Mouse (Mus musculus) left cerebral cortex, postnatal 25 days (tissue): ENCODE measurements around the gene Elavl1. TPM values are rescaled to one million over a fixed set of nuclear protein-coding genes. Genes with fewer than 3 reads are reported as not detected.
"Not testable (repeated sequence)": the region's sequence is repeated elsewhere in the genome, so short reads cannot be mapped to it uniquely, and the experiment has no call there.

Source experiments
- DNase-seq, 2 experiments: peaks; one replicate each; pipeline ENCODE4 v3.0.0; 2022; ENCODE audit warnings: low spot score in 2 of 2, mixed read lengths in 1 of 2
- intact Hi-C: fragments of 180-260 bp; cut with DNase I; formaldehyde crosslinking; loops from one replicate; pipeline ENCODE4 v1.15.1; 2025
- total RNA-seq, 2 experiments: library from RNA; stranded (reverse); gene quantifications; 2 replicates each; pipeline ENCODE4 v1.2.3; 2021

Elavl1 gene
- total RNA-seq, 2 experiments from 2014 or later, result 72.2 to 76.6 TPM

DNA sequence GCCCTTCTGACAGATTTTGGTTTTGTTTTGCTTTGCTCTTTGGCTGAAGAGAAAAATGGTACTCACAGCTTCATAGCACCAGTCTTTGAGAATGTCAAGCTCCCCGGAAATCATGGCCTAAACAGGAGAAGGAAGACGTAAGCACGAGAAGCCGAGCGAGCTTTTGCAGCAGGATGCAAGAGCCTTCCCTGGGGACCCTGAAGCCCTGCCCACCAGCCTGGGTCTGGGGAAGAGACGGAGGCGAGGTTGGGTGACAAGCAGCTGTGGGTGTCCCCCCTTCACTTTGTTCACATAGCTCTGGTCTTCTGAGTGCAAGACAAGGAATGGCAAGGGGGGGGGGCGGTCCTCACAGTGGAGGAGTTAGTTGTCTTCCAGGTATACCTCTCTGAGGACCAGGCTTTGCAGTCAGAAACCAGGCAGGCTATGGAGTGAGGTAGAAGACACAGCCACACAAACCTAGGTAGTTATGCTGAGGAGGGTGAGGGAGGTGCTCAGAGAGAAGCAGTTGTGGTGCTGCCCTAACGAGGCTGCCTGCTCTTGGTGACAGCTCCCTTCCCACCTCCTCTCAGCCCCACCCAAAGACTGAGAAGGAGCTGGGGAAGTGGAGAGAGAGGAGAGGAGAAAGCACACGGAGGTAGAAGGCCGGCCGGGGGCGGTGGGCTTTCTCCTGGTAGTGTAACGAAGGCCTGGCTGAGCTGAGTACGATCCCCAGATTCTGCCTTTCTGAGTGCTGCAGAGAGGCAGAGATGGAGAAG, 59.9 kb downstream of the Elavl1 start:
- intact Hi-C loops, result loop anchor here (10.0 kb wide), 1 partner anchor 139 kb away; no protein-coding TSS in a partner anchor
- peak in 1 of 2 experiments; percentile 53 for DNase-seq

DNA sequence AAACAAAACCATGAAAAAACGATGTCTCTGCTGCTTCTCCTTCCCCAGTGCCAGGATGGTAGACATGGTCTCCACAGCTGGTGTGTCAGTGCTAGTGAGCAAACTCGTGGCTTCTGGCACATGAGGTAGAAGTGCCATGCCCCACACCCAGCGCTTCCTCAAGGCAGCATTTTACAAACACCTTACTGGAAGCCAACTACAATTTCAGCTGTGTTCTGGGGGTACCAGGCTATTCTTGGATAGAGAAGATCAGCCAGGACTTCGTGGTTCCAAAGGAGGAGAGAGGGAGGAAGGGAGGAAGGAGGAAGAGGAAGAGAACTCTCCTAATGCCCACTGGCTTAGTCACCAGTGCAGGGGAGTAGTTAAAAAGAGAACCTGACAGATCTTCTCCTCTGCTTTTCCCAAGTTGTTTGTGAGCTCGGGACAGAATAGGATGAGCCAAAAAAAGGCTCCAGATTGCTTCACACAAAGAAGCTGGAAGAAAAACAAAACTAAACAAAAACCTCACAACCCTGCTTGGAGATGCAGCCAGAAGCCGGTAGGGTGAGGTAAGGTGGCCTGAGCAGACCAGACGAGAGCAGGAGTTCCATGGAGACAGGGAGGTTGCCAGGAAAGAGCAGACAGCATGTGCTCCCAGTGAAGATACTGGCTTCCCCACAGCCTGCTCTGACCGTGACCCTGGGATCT, 62.0 kb downstream of the Elavl1 start:
- intact Hi-C loops, result loop anchor here (10.0 kb wide), 1 partner anchor 142 kb away; no protein-coding TSS in a partner anchor
- peak in 1 of 2 experiments; percentile 88 for DNase-seq

DNA sequence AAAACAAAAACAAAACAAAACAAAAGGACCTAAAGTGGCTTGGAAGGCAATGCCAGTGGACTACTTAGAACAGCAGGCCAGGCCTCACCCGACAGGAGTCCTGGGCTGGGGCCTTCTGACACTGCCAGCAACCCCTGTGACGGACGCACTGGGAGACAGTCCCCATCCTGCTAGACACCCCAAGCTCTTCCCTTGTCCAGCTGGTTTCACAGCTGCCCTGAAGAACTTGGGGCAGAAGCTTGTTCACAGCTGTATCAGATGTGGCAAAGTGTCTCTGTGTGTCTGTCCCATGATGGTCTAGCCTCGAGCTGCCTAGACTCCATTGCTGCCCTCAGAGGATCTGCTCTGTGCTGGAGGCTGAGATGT, 65.4 kb downstream of the Elavl1 start:
- intact Hi-C loops, result loop anchor here (5.0 to 10.0 kb wide), 3 partner anchors 42 to 418 kb away; partner anchors contain the start of gene Prr36
- DNase-seq, result no peak

DNA sequence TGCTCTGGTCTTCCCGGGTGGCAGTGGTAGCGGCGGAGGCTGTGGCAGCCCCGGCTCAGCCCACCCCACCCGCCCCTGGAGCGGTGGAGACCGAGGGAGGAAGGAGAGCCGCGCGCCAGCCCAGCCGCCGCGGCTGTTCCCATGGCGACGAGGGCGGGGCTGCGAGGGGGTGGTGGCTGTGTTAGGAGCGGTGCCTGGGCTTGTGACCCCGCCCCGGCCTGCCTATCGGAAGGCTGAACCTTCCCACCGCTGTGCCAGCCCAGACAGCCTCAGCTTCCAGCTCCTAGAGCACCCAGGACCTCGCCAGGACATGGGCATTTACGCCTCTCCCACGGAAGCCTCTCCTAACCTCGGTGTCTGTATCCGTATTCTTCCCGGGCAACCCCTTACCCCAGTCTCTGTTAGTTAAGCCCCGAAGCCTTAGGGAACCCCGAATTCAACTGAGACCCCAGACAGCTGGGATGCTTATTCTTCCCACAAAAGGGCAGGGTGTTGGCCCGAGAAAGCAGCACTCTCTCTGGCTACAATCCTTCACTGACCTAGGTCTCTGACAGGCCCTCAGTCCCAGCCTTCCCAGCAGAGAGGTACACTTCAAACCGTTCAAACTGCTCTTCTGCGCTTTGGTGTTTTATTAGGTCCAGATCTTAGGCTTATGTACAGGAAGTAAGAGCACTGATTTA, 65.9 kb downstream of the Elavl1 start, which contains the start of gene Ctxn1:
Ctxn1 (minus strand) TSS at position 150 of the 680 bp plus-strand sequence.
- intact Hi-C loops, result loop anchor here (5.0 kb wide), 2 partner anchors 42 to 418 kb away; partner anchors contain the start of gene Prr36

DNA sequence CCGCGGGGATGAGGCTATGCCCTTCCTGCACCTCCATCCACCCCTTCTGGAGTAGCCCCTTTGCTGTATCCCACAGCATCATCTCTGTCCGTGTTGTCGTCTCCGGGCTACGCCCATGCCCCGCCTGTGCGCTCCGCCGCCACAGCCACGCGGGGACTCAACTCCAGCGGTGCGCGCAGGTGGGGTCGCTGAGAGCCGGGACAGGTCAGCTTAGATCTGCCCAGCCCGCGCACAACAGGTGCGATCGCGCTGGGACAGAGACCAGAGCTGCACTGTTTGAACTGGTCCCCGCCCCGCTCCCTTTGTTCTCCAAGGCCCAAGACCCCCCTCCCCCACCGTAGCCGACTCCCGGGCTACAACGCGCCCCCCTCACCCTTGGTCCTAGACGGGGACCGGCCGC, 66.5 kb downstream of the Elavl1 start:
- peak in 1 of 2 experiments; percentile 56 for DNase-seq
- intact Hi-C loops, result loop anchor here (5.0 kb wide), 2 partner anchors 41 to 419 kb away; partner anchors contain the start of gene Prr36

More for the DNA sequence above, 65.9 kb downstream of the Elavl1 start, which contains the start of gene Ctxn1:
- peak; percentile 91 to 94 for DNase-seq

DNA sequence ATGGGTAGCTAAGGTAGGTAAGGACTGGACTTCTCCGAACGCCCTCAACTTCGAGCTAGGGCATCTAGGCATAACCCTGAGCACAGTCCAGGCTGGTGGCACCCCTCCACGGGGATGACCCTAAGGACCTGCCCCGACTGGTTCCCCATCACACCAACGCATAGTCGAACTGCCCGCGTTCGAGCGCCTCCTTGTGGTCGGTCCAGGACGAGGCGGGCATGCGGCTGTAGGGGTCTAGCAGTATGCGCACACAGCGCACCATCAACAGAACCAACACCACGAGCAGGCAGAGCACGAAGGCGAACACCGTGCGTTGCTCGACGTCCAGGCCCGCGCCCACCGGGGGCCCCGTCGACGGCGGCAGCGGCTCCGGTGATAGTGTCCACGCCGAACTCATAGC, 67.0 kb downstream of the Elavl1 start:
- intact Hi-C loops, result loop anchor here (5.0 kb wide), 2 partner anchors 41 to 419 kb away; partner anchors contain the start of gene Prr36
- DNase-seq, result peak; percentile 77 to 86

DNA sequence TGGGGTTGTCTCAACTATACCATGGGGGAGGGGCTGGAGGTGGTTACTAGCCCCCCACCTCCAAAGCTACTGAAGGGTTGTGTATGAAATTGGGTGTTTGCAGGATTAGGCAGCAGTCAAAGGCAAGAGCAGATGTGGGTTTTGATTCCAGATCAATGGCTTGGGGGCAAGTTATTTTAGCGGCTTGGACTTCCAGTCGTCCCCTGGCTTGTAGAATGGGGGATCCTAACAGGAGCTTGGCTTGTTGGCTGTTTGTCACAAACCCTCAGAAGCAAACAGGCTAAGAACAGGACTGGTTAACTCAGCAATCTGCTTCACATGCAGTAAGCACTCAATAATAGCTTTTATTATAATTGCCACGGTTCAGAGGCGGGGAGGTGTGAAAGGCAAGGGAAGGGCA, 67.9 kb downstream of the Elavl1 start:
- intact Hi-C loops, result loop anchor here (5.0 kb wide), 2 partner anchors 40 to 420 kb away; partner anchors contain the start of gene Prr36
- no peak for DNase-seq

DNA sequence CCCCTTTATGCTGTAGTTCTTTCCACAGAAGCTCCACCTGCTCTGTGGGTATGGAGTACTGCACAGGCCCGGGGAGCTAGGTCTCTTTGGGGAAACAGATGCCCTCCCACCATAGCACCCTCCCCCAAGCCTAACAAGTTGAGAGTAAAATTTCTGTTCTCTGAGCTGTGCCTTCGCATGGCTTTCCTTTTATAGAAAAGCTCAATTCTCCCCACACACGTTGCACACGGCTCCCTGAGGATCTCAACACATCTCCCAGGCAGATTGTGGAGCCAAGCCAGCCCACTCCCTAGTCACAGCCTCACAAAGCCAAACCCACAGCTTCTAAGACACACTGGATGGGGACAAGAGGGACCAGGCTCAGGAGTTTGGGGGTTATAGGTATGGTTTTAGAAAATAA, 68.3 kb downstream of the Elavl1 start:
- DNase-seq, result peak; percentile 82 to 98
- intact Hi-C loops, result loop anchor here (5.0 kb wide), 2 partner anchors 40 to 420 kb away; partner anchors contain the start of gene Prr36

DNA sequence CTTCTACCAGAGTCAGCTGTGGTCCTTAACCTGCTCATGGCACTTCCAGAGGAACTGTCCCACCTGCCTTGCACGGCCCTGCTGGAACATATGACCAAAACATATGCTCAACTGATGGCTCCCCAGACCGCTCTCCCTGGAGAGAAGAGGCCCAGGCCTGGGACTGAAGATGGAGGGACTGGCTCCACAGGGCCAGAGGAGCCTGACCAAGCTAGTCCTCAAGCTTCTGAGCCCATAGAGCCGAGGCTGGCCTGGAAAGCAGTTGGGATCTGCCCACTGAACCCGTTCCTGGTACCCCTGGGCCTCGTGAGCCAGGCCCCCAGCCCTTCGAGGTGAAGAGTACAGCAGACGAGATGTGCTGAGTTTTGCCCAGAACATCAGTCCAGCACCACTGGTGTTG, 69.7 kb downstream of the Elavl1 start:
- DNase-seq, result not testable (repeated sequence)
- intact Hi-C loops, result loop anchor here (5.0 kb wide), 2 partner anchors 38 to 422 kb away; partner anchors contain the start of gene Prr36

DNA sequence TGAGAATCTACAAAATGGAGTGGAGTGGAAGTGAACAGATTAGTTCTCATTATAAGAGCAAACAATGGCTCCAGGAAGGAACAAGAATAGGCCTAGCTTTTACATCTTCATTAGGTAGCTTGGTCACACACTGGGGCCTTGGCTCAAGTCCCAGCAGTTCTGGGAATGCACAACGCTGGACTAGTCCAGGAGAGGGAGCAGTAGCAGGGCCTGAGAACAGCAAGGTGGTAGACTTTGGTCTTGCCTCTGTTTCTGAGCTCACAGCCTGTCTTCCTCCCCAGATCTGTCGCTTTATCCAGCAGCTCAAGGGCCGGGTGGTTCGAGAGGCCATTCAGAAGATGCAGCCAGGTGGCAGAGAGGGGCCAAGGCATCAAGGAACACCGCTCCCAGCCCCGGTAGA, 71.2 kb downstream of the Elavl1 start:
- intact Hi-C loops, result loop anchor here (5.0 kb wide), 1 partner anchor 118 kb away; no protein-coding TSS in a partner anchor
- peak in 1 of 2 experiments; percentile 79 for DNase-seq

DNA sequence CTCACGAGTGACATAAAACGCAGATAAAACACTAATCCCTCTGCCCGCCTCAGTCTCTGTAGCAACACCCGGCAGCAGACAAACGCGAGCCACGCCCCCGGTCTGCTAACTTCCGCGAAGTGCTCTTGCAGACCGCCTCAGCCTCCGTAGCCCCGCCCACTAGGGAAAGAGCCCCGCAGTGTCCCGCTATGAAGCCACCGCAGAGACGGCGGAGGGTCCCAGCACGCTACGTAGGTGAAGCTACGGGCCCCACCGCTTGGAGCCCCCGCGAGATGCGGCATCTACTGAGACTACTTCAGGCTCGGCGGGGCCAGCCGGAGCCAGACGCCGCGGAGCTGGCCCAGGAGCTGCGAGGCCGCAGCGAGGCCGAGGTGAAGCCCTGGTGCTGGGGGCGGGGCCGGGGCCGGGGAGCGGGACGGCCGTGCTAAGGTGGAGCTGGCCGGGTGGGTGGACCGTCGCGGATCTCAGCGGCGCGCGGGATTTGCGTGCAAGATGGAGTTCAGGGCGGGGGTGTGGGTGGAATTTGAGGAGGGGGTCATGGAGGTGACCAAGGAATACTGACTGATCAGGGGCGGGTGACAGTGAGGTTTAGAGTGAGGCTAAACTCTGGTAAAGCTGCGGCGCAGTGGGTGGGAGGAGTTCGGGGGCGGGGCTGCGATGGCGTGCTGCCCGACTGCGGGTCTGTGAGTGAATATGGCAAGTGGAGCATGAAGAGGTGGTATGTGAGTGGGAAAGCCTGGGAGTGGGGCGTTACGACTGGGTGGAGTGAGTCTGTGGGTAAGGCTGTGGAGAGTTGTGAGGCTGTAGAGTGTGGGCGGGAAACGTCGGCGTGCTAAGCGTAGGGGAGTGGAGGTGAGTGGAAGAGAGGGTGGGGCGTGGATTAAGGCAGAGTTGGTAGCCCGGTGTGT, 72.0 kb downstream of the Elavl1 start, which contains the start of gene Snapc2:
Snapc2 (plus strand) TSS at position 147 of the 908 bp plus-strand sequence.
- intact Hi-C loops, result loop anchor here (2.0 to 5.0 kb wide), 3 partner anchors 14 to 119 kb away; partner anchors contain the start of genes Ccl25, Elavl1, Gm49320 and Map2k7

DNA sequence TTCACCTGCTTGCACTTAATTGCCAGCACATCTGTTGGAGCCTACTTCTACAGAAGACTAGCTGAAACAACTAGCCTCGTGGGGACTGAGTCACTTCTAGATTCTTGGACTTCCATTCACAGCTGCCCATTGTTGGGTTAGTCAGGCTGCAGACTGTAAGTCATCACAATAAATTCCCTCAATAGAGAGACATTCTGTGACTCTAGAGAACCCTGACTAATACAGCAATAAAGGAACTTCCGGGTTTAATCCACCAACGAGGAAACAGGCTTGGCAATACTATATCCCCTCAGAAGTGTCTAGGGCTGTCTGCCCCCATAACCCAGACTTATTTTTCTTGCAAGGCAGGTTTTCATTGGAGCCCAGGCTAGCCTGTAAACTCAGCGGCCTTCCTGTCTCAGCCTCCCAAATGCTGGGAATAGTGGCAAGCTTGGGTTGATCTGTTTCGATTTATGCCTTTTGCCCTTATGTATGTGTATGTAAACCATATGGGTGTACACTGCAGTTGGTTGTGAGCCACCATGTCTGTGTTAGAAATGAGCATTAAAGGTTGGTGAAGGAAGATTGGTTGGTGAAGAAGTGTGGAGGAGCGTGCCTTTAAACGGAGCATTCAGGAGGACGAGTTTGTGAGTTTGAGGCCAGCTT, 73.0 kb downstream of the Elavl1 start:
- no peak for DNase-seq
- intact Hi-C loops, result loop anchor here (2.0 to 5.0 kb wide), 3 partner anchors 13 to 120 kb away; partner anchors contain the start of genes Ccl25, Elavl1, Gm49320 and Map2k7

More for the DNA sequence above, 72.0 kb downstream of the Elavl1 start, which contains the start of gene Snapc2:
- DNase-seq, result peak; percentile 96 to 97

DNA sequence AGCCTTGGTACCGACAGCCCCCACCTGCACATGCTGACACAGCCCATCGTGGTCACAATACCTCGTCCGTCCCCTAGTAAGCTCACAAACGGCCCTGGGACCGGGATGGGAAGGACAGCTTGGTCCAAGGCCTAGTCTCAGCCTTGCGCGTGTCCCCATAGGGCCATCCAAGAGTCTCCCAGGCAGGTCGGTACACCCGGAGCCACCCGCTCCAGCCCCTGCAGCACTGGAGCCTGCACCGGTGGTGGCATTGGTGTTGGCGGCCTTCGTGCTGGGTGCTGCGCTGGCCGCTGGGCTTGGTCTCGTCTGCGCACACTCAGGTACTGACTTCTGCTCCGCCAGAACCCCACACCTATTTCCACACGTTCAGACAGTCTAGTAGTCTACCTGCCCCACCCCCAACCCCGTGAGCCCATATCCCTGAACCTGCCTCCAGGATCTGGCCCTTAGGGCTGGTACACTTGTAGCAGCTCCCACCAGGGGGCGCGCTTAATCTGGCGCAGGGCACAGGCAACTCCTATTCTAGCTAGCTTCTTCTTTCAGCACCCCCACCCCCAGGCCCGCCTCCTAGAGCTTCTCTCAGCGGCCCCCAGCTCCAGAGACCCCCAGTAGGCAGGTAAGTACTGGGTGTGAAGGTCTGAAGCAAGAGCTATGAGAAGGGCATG, 74.8 kb downstream of the Elavl1 start:
- intact Hi-C loops, result loop anchor here (5.0 kb wide), 1 partner anchor 122 kb away; no protein-coding TSS in a partner anchor

DNA sequence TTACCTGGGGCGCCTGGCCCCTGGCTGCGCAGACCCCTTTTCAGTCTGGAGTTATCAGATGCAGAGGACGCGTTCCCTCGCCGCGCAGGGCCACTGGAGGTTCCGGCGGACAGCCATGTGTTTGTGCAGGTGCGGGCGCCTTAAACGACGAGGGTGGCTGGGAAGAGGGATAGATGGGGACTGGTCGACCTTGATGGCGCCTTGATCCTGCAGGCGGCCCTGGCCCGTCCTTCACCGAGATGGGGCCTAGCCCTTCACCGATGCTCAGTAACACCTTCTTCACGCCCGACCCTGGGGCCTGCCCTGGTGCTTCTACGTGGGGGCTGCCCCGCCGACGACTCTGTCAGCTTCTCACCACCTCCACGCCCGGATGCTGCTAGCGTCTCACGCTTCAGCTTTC, 76.0 kb downstream of the Elavl1 start:
- DNase-seq, result no peak
- intact Hi-C loops, result no loop called here

More for the DNA sequence above, 74.8 kb downstream of the Elavl1 start:
- peak; percentile 82 to 88 for DNase-seq

DNA sequence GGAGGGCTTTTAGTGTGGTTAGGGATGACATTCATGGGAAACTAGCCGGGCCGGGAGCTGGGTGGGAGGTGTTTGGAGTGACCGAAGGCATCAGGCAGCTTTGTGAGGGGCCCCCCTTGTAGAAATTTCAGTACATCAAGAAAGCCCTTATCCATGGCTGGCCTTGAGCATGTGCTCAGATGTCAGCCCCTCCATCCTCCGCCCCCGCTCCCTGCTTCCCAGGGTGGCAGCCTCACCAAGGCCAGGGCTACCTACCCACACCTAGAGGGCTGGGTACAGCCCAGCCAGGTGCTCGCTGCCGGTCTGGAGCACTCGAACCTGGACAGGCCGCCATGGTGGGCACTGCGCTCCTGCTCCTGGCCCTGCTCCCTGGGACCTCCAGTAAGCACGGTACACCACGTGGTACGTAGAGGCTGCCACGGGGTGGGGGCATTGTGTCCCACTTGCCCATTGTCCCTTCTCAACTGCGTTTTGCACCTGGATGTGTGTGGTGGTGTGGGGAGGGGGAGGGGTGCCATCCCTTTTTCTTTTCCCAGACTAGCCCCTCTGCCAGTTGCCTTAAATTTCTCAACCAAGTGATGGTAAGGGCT, 77.2 kb downstream of the Elavl1 start, which contains the start of gene Tgfbr3l:
Tgfbr3l (plus strand) TSS at position 264 of the 590 bp plus-strand sequence.
- intact Hi-C loops, result no loop called here
- no peak for DNase-seq

DNA sequence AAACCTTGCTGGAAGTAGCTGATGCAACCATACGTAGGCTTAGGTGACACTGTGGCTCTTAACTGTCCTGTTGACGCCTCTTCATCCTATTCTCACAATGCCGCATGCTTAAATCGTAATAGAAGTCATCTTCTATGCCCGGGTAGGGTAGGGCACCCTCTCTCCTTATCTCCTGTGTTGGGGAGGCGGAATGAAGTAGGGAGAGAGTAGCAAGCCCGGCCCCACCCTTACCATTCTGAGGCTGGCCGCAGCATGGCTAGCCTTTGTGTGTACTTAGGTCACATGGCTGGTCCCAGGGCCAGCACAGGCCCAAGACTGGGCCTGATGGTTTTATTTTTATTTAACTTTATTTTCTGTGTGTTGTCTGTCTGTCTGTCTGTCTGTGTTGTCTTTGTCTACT, 78.0 kb downstream of the Elavl1 start:
- no peak for DNase-seq
- intact Hi-C loops, result no loop called here

DNA sequence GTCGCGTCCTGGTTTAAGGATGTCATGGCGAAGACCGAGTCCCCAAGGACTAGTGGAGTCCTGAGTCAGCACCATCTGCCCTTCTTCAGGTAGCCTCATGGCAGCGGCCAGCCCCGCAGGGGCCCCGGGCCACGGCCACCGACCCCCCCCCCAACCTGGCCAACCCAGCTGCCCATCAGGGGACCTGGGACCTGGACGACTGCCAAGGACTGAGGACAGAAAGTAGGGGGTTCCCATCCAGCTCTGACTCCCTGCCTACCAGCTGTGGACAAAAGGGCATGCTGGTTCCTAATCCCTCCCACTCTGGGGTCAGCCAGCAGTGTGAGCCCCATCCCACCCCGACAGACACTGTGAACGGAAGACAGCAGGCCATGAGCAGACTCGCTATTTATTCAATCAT, 79.5 kb downstream of the Elavl1 start:
- no peak for DNase-seq
- intact Hi-C loops, result no loop called here
